Mouse (Mus musculus) embryonic facial prominence, embryonic 15.5 days (tissue): Measurements from ENCODE around the gene Tmem179b. TPM values are rescaled to one million over a fixed set of nuclear protein-coding genes. Genes with fewer than 3 reads are reported as not detected.
A peak's percentile ranks its signal among the peaks of the same experiment; 100 is the strongest.

ENCODE experiments used
- ATAC-seq: fragments of 200-750 bp; cut with Nextera tagmentation; 2 replicates; pipeline ENCODE4 v1.8.0; 2017; ENCODE audit warnings: low read depth, moderate TSS enrichment; ENCODE audit not compliant: insufficient number of reproducible peaks, low FRiP score, low TSS enrichment
- H3K27ac ChIP-seq: fragments of 300-500 bp; sonication (generic); replicated peaks from 2 replicates; pipeline ENCODE4 v1.5.1; 2015; ENCODE audit warnings: mild to moderate bottlenecking, inconsistent platforms
- H3K27me3 ChIP-seq: fragments of 300-500 bp; sonication (generic); 2 replicates; pipeline ENCODE4 v1.6.1; 2015; ENCODE audit warnings: inconsistent platforms
- H3K36me3 ChIP-seq: fragments of 300-500 bp; sonication (generic); 2 replicates; pipeline ENCODE4 v1.6.1; 2015; ENCODE audit warnings: mild to moderate bottlenecking, inconsistent platforms
- H3K4me1 ChIP-seq: fragments of 300-500 bp; sonication (generic); 2 replicates; pipeline ENCODE4 v1.6.1; 2015; ENCODE audit warnings: inconsistent platforms
- H3K4me2 ChIP-seq: fragments of 300-500 bp; sonication (generic); replicated peaks from 2 replicates; pipeline ENCODE4 v1.6.1; 2015; ENCODE audit warnings: mild to moderate bottlenecking, inconsistent platforms
- H3K4me3 ChIP-seq: fragments of 300-500 bp; sonication (generic); replicated peaks from 2 replicates; pipeline ENCODE4 v1.5.1; 2015; ENCODE audit warnings: mild to moderate bottlenecking, inconsistent platforms
- H3K9ac ChIP-seq: fragments of 300-500 bp; sonication (generic); 2 replicates; pipeline ENCODE4 v1.6.1; 2015; ENCODE audit warnings: inconsistent platforms
- H3K9me3 ChIP-seq: fragments of 300-500 bp; sonication (generic); replicated peaks from 2 replicates; pipeline ENCODE4 v1.6.1; 2016; ENCODE audit warnings: inconsistent platforms
- whole genome bisulfite sequencing: fragments of 180-500 bp; shearing (Covaris S2); methylation state at CpG from one replicate; pipeline ENCODE4 v1.1.7; 2015; 5-methylcytosine and 5-hydroxymethylcytosine counted together
- polyA plus RNA-seq: library from polyadenylated mRNA; unstranded; fragments of >200 nt; fragmentation: Nextera tagmentation; extraction: Ambion mirVana; gene quantifications from 2 replicates; pipeline ENCODE4 v1.2.1, GENCODE M21; 2015

The Tmem179b gene
- polyA plus RNA-seq, 1 experiment from 2014 or later = 88.3 TPM

DNA sequence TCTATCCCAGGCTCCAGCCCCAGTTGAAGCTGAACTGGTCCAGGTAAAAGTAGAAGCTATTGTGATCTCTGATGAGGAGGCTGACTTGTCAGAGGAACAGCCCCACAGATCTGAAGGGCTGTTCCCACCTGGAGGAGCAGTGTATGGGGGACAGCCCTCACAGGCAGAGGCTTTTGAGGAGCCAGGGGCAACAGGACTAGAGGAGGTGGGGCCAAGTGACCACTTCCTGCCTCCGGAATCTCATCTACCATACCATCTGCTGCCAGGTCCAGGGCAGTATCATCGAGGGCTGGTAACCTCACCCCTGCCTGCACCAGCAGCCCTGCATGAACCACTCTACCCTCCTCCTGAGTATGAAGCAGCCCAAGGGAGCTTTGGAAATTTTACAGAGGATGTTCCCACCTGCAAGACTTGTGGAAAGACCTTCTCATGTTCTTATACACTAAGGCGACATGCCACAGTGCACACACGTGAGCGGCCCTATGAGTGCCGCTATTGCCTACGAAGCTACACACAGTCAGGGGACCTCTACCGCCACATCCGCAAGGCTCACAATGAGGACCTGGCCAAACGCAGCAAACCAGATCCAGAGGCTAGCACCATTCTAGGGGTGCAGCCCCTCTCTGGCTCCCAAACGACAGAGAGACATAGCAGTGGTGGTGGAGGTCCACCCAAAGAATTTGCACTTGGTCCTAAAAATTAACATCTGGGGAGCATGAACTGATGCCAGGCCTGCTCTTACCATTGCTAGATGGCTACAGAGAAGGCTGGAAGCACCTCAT, 29.8 kb upstream of the Tmem179b start:
- ATAC-seq = no peak
- H3K36me3 ChIP-seq = peaks cover 37% of the 10 kb centered on the region
- no peak overlapping the region for H3K27ac ChIP-seq
- peaks cover 12% of the 10 kb centered on the region for H3K4me1 ChIP-seq
- no peak overlapping the region for H3K4me3 ChIP-seq
- H3K27me3 ChIP-seq = no peaks in the 10 kb centered on the region
- no peak overlapping the region for H3K9ac ChIP-seq
- no peaks in the 10 kb centered on the region for H3K9me3 ChIP-seq
- 89% methylated on average over 11 of the region's 11 CpGs for WGBS
- no peak overlapping the region for H3K4me2 ChIP-seq

DNA sequence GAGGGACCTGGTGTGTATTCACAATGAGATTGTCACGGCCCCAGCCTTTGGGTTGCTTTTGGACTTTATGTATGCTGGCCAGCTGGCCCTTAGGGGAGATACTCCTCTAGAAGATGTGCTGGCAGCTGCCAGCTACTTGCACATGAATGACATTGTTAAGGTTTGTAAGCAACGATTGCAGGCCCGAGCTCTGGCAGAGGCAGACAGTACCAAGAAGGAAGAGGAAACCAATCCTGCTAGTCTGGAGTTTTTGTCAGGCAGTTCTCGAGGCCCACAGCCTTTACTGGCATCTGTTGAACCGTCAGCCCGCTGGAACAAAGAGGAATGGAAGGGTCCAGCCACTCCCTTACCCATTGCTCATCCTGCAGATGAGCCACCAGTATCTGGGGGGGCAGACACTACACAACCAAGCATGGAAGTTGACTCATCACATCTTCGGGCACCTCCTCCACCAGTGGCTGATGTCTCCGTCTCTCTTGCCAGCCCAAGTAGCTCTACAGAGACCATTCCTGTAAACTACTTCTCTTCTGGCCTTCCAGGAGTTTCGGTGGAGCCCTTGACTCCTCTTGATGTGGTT, 29.0 kb upstream of the Tmem179b start:
- Histone ChIP-seq H3K27me3 (no peaks in the 10 kb centered on the region), H3K27ac (peak overlapping the region; percentile 93; the same call in 1 of the 2 replicates), H3K4me3 (peak overlapping the region; percentile 64), H3K9me3 (no peaks in the 10 kb centered on the region), H3K9ac (no peak overlapping the region), H3K4me1 (peaks cover 12% of the 10 kb centered on the region), H3K36me3 (peaks cover 37% of the 10 kb centered on the region), H3K4me2 (peak overlapping the region; percentile 82)
- WGBS = 88% methylated on average over 9 of the region's 9 CpGs
- ATAC-seq = no peak

DNA sequence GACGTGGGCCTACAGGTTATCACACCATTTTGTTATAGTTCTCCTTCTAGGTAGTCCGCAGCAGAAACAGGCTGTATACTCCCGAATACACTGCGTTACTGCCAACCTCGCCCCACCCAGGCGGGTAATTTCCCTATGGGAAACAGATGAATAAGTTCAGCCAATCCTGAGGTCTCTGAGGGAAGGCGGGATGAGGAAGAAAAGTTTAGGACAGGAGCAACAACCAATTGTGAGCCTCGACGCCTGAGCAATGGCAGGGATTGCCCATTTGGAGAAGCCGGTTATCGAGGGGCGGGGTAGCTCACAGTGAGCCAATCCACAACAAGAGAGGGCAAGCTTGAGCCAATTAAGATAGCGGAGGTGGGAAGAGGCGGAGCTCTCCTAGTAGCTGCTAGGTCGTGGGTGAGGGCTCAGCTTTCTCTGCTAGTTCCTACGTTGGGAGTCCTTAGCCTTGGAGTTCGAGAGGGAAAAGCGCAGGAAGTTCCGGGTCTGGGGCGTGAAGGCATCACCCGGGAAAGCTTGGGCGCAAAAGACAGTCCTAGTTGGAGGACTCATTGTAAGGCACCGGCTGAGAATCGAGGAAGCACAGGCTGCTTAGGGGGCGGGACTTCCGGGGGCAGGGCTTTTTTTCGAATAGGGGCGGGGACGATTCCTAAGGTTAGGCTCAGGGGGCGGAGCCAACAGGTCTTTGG, 28.0 kb upstream of the Tmem179b start, which contains the start of gene Zbtb3:
Gene Zbtb3, plus strand, starts transcription at position 426 of the 692 bp plus-strand sequence.
- peak; percentile 97 for ATAC-seq

DNA sequence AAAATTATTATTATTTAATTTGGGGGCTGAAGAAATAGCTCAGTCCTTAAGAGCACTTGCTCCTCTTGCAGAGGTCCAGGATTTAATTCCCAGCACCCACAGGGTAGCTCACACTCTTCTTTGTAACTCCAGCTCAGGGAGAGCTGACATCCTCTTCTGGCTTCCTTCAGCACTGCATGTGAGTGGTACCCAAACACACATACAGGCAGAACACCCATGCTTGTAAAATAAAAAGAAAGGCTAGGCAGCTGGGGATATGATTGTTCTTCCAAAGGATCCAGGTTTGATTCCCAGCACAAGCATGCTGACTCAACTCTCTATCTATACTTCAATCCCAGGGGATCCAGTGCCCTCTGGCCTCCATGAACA, 24.7 kb upstream of the Tmem179b start:
- no peaks in the 10 kb centered on the region for H3K9me3 ChIP-seq
- H3K36me3 ChIP-seq = peaks cover 19% of the 10 kb centered on the region
- H3K4me2 ChIP-seq = peak overlapping the region; percentile 63; the same call in 1 of the 2 replicates
- peak overlapping the region; percentile 82; the same call in 1 of the 2 replicates for H3K27ac ChIP-seq
- H3K4me1 ChIP-seq = peaks cover 21% of the 10 kb centered on the region
- ATAC-seq = no peak
- H3K9ac ChIP-seq = no peak overlapping the region
- H3K4me3 ChIP-seq = peak overlapping the region; percentile 78; the same call in 1 of the 2 replicates
- no peaks in the 10 kb centered on the region for H3K27me3 ChIP-seq

More for the DNA sequence above, 28.0 kb upstream of the Tmem179b start, which contains the start of gene Zbtb3:
- Histone ChIP-seq H3K9ac (peak within 1 kb of the TSS; percentile 13; the same call in 1 of the 2 replicates), H3K27ac (peak within 1 kb of the TSS; percentile 93), H3K9me3 (no peaks in the 10 kb centered on the region), H3K4me3 (peak within 1 kb of the TSS; percentile 64), H3K36me3 (peaks cover 27% of the 10 kb centered on the region), H3K4me2 (peak within 1 kb of the TSS; percentile 82), H3K27me3 (no peaks in the 10 kb centered on the region), H3K4me1 (peaks cover 18% of the 10 kb centered on the region)
- under 1% methylated on average over 30 of the region's 30 CpGs for WGBS

DNA sequence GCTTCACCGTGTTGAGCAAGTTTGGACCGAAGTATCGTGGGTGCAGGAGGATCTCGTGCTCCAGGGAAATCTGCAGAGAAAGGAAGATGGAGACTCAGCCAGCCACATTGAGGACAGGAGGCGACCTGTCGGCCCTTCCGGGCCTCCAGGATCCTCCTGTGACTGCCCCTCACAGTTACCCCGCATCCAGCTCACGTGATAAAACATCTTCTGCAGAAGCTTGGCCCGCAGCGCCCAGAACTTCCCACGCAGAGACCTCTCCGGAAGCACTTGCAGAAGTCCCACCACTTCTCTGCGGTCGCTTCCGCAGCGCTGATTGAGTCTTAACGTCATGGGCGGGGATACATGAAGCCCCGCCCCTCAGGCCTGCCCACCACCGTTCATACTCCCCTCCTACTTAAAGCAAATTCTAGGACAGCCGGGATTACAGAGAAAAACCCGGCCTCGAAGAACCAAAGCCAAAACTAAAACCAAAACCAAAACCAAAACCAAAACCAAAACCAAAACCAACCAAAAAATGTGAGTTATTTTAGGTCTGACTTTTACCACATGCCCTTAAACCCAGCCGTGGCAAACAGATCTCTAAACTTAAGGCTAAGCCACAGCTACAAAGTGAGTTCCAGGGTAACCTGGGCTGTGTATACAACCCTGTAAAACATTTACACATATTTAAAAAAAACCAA, 24.1 kb upstream of the Tmem179b start, which contains the start of gene Polr2g:
Gene Polr2g, minus strand, starts transcription at position 314 of the 683 bp plus-strand sequence.
- peak; percentile 78 for ATAC-seq
- peak within 1 kb of the TSS; percentile 82 for H3K27ac ChIP-seq
- H3K4me1 ChIP-seq = peaks cover 21% of the 10 kb centered on the region
- H3K36me3 ChIP-seq = peaks cover 25% of the 10 kb centered on the region
- peak within 1 kb of the TSS; percentile 63 for H3K4me2 ChIP-seq
- peak within 1 kb of the TSS; percentile 78 for H3K4me3 ChIP-seq
- no peaks in the 10 kb centered on the region for H3K9me3 ChIP-seq
- under 1% methylated on average over 25 of the region's 25 CpGs for WGBS
- peak within 1 kb of the TSS; percentile 76 for H3K9ac ChIP-seq
- H3K27me3 ChIP-seq = no peaks in the 10 kb centered on the region

DNA sequence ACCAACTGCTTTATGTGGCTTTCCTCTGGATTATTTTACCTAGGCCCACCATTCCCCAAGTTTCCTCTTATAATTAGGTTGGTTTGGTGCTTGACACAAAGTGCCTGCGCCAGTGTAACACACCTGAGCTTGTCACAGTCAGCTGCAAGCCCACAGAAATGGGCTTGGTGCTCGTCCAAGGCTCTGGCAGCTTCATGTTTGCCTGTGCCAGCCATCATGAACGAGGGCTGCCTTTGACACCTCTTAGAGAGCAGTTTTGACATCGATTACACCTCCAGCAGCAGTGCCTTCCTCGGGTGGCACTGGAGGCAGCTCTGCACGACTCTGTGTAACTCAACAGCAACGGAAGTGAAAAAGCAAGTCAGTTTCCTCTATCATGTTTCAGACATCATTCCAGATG, 15.9 kb upstream of the Tmem179b start:
- no peak overlapping the region for H3K9ac ChIP-seq

DNA sequence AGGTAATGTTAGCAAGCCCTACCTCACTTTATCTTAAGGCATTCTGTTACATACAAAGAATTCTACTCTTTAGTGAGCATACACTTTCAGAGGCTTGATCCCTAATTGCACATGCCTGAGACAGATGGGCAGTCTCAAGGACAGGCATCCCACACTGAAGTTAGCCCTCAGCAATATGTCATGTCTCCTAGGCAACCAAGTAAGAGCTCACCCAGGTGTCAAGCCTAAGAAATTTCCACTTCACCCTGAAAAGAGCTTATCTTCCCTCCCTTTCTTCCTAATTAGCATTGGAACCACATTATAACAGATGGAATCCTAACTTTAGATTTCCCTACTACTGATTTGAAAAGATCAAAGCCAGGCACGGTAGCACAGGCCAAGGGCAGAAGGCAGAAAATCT, 14.9 kb upstream of the Tmem179b start:
- WGBS = 53% methylated on average over 1 of the region's 1 CpGs
- no peak overlapping the region for H3K27ac ChIP-seq
- no peak overlapping the region for H3K4me2 ChIP-seq

More for the DNA sequence above, 15.9 kb upstream of the Tmem179b start:
- Histone ChIP-seq H3K27me3 (no peaks in the 10 kb centered on the region), H3K4me1 (peaks cover 7% of the 10 kb centered on the region), H3K27ac (no peak overlapping the region), H3K36me3 (peaks cover 38% of the 10 kb centered on the region), H3K4me2 (no peak overlapping the region), H3K4me3 (no peak overlapping the region), H3K9me3 (no peaks in the 10 kb centered on the region)
- no peak for ATAC-seq
- 80% methylated on average over 7 of the region's 7 CpGs for WGBS

DNA sequence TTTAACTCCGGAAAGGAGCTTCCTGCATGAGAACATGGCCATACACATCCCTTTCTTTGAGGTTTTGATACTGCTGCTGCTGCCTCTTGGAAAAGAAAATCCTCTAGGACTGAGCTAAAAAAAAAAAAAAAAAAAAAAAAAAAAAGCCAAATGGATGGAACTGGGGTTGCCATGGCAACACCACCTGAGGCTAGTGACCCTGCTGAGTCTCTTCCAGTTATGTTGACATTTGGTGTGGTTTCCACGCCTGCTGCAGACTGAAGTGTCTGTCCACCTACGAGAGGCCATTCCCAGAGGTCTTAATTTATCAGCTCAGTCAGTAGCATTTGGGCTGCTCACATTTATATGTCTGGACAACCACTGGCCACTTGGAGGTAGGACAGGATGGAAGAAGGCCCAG, 14.3 kb upstream of the Tmem179b start:
- Histone ChIP-seq H3K36me3 (peaks cover 25% of the 10 kb centered on the region), H3K4me3 (no peak overlapping the region), H3K9me3 (no peaks in the 10 kb centered on the region), H3K4me1 (peaks cover 10% of the 10 kb centered on the region), H3K27ac (no peak overlapping the region), H3K27me3 (no peaks in the 10 kb centered on the region), H3K4me2 (no peak overlapping the region), H3K9ac (no peak overlapping the region)
- WGBS = 24% methylated on average over 3 of the region's 3 CpGs
- ATAC-seq = no peak

More for the DNA sequence above, 14.9 kb upstream of the Tmem179b start:
- no peak overlapping the region for H3K9ac ChIP-seq
- ATAC-seq = no peak
- H3K36me3 ChIP-seq = peaks cover 28% of the 10 kb centered on the region
- H3K27me3 ChIP-seq = no peaks in the 10 kb centered on the region
- no peak overlapping the region for H3K4me3 ChIP-seq
- H3K4me1 ChIP-seq = peaks cover 10% of the 10 kb centered on the region
- no peaks in the 10 kb centered on the region for H3K9me3 ChIP-seq

DNA sequence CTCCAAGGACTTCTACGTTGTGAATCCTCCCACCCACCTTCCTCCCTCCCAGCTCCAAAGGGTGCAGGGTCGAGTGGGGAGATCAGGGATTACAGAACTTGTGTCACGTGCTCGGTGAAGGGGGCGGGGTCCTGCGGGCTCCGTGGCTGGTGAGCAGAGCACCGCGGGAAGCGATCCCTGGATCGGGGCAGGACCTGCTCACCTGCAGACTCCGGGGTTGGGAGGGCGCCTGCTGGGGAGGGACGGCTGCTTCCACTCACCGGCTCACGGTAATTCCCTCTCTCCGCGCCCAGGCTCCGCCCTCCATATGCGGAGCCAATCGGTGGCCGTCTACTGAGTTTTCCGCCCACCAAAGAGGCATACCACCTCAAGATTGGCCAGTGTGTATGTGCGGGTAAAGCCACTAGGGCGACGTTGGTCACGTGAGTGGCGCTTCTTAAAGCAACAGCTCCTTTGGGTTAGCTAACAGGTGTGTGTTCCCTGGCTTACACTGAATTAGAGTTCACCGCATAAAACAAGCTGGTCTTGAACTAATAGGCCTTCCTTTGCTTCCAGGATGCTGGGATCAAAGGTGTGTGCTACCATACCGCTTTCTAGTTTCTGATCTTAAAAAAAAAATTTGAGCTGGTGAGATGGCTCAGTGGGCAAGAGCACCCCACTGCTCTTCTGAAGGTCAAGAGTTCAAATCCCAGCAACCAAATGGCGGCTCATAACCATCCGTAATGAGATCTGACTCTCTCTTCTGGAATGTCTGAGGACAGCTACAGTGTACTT, 11.9 kb upstream of the Tmem179b start, which contains the start of gene Taf6l:
Gene Taf6l, minus strand, starts transcription at position 410 of the 774 bp plus-strand sequence.
- Histone ChIP-seq H3K27ac (peak within 1 kb of the TSS; percentile 90), H3K27me3 (no peaks in the 10 kb centered on the region), H3K36me3 (peaks cover 34% of the 10 kb centered on the region), H3K9ac (peak within 1 kb of the TSS; percentile 65), H3K4me3 (peak within 1 kb of the TSS; percentile 81), H3K4me1 (peaks cover 10% of the 10 kb centered on the region), H3K4me2 (peak within 1 kb of the TSS; percentile 72), H3K9me3 (no peaks in the 10 kb centered on the region)
- ATAC-seq = peak; percentile 98
- WGBS = under 1% methylated on average over 32 of the region's 32 CpGs

DNA sequence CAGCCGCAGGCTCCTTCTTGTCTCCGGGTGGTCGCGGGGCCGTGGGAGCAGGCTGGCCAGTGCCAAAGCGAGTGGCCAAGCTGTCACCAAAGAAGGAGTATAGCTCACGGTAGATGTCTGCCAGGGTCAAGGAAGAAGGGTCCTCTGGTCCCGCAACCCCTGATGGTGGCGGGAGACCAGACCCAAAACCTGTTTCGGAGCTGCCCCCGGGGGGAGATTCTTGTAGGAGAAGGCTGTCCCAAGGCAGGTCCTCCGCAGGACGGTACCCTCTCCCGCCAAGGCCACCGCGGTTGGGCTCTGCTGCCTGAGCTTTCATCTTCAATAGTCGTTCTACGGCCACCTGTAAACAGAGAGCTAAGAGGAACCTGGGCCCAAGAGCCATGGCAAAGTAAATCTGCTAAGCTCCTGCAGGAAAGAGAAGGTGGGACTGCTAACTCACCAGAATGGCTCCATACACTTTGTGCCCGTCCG, 719 bp upstream of the Tmem179b start:
- peak; percentile 22 for ATAC-seq
- Histone ChIP-seq H3K36me3 (peaks cover 30% of the 10 kb centered on the region), H3K4me3 (peak overlapping the region; percentile 78), H3K9me3 (no peaks in the 10 kb centered on the region), H3K9ac (peak overlapping the region; percentile 95), H3K27ac (peak overlapping the region; percentile 99), H3K27me3 (no peaks in the 10 kb centered on the region), H3K4me1 (peaks cover 25% of the 10 kb centered on the region), H3K4me2 (peak overlapping the region; percentile 88)
- 4% methylated on average over 20 of the region's 20 CpGs for WGBS
